Mouse (Mus musculus): ENCODE measurements around the gene Prrc2b.
A peak's percentile ranks its signal among the peaks of the same experiment; 100 is the strongest.

Gene Prrc2b

DNA sequence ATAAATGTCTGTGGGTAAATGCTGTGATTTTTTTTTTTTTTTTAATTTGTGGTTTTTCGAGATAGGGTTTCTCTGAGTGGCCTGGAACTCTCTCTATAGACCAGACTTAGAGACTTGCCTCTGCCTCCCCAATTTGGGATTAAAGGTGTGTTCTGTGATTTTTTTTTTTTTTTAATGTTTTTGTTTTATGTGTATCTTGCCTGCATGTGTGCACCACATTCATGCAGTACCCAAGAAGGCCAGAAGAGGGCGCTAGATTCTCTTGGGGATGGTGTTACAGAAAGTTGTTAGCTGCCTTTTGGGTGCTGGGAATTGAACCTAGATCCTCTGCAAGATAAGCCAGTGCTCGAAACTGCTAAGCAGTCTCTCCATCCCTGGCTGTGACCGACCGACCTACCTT lies 10.1 kb downstream of the Prrc2b start:
- peak; percentile 84 for DNase-seq (ENCODE audit: low read depth, low spot score)

DNA sequence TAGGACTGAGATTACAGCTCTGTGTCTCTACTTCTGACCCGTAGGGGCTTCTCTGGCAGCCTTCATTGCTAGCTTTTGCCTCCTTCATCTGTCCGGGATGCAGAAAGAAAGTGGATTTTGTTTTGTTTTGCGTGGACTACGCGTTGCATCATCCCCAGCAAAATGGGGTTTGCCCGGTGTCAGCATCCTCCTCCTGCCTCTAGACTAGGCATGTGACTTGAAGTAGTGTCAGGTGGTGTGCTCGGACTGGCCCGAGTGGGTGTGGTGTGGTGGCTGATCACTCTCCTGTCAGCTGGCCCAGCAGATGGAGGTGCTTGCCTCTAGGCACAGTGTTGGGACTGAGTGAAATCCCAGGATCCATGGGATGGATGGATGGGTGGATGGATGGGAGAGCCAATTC lies 11.2 kb downstream of the Prrc2b start:
- peak; percentile 90 for DNase-seq (ENCODE audit: low read depth, low spot score)

GRCm38 (mm10) chr2:32162646-32163045 lies 11.8 kb downstream of the Prrc2b start:
- DNase-seq (ENCODE audit: low read depth, low spot score): peak; percentile 77

- no peak for DNase-seq (ENCODE audit: low read depth, low spot score)
Observed at GRCm38 (mm10) chr2:32163057-32163456, 12.2 kb downstream of the Prrc2b start.

DNA sequence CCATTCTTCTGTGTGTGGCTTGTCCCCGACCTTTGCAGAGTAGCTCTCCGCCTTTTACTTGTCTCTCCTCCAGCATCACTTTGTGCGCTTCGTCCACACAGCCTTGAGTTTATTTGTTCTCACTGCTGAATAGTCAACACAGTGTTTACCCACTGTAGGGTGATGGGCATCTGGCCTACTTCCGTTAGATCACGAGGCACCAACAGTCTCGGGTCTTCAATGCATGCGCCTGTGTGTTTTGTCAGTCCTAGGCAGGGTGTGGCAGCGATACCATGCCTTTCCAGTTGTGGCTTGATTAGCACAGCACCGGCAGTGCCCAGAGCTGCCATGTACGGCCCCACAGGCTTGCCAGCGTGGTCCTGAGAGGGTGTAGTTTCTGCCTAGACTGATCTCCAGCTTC lies 13.6 kb downstream of the Prrc2b start:
- DNase-seq (ENCODE audit: low read depth, low spot score): peak; percentile 65

- peak; percentile 75 for DNase-seq (ENCODE audit: low read depth, low spot score)
Observed at GRCm38 (mm10) chr2:32165040-32165800, 14.3 kb downstream of the Prrc2b start.

DNA sequence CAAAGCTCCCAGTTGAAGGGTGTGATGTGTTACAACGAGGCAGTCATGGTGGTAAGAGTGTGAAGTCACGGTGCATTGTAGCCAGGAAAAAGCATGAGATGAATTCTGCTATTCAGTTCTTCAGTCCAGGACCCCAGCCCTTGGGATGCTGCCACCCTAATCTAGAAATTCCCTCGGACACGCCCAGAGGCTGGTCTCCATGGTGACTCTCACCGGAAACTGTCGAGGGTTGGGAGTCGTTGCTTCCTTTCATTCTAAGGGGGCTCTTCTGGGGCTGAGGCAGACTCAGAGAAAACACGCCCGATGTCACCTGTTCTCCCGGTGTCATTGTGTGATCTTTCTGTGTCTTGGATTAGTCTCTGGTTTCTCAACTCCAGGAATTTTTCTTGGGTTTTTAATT lies 15.7 kb downstream of the Prrc2b start:
- DNase-seq (ENCODE audit: low read depth, low spot score): peak; percentile 95

GRCm38 (mm10) chr2:32167034-32167770 lies 16.3 kb downstream of the Prrc2b start:
- DNase-seq (ENCODE audit: low read depth, low spot score): peak; percentile 96

DNA sequence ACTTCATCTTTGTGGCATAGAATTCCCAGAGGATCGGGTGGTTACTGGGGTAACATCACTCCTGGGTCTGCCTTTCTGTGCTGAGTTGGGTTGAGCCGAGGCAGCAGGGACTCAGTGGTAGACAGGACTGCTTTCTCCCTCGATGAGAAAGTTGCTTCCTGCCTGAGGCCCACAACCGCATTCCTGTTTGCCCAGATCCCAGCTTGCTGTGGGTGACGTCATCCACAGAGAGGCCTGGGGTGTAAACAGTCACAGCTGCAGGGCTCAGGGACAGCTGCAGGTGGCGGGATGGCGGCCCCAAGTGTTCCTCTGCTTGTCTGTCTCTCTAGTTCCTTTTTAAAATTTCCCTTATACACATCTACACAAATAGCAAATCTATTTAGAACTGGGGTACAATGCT lies 16.9 kb downstream of the Prrc2b start:
- peak; percentile 92 for DNase-seq (ENCODE audit: low read depth, low spot score)

- no peak for DNase-seq (ENCODE audit: low read depth, low spot score)
Observed at GRCm38 (mm10) chr2:32169292-32169691, 18.4 kb downstream of the Prrc2b start.

- no peak for DNase-seq (ENCODE audit: low read depth, low spot score)
Observed at GRCm38 (mm10) chr2:32170010-32170409, 19.1 kb downstream of the Prrc2b start.

- DNase-seq (ENCODE audit: low read depth, low spot score): peak; percentile 67
Observed at GRCm38 (mm10) chr2:32171658-32172433, 21.0 kb downstream of the Prrc2b start.

- DNase-seq (ENCODE audit: low read depth, low spot score): peak; percentile 88
Observed at GRCm38 (mm10) chr2:32174170-32174741, 23.4 kb downstream of the Prrc2b start.

GRCm38 (mm10) chr2:32175051-32175466 lies 24.2 kb downstream of the Prrc2b start:
- peak; percentile 52 for DNase-seq (ENCODE audit: low read depth, low spot score)

DNA sequence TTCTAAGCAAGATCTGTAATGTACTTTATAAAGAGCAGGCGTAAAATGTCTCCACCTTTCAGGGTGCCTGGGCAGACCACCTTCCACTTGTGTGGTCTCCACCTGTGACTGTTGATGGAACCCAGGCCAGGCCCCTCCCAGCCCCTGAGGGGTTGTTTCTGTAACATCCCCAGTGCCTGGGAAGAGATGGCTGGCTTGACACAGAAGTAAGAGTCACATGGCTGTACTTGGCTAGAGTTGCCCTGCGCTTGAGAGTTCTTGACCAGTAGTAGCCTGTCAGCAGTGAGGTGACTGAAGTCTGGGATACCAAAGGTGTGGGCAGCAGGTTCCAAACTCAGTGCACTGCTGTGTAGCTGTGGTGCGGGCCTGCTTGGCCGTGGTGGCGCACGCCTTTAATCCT lies 24.6 kb downstream of the Prrc2b start:
- DNase-seq (ENCODE audit: low read depth, low spot score): peak; percentile 77

- no peak for DNase-seq (ENCODE audit: low read depth, low spot score)
Observed at GRCm38 (mm10) chr2:32176848-32177247, 26.0 kb downstream of the Prrc2b start.

DNA sequence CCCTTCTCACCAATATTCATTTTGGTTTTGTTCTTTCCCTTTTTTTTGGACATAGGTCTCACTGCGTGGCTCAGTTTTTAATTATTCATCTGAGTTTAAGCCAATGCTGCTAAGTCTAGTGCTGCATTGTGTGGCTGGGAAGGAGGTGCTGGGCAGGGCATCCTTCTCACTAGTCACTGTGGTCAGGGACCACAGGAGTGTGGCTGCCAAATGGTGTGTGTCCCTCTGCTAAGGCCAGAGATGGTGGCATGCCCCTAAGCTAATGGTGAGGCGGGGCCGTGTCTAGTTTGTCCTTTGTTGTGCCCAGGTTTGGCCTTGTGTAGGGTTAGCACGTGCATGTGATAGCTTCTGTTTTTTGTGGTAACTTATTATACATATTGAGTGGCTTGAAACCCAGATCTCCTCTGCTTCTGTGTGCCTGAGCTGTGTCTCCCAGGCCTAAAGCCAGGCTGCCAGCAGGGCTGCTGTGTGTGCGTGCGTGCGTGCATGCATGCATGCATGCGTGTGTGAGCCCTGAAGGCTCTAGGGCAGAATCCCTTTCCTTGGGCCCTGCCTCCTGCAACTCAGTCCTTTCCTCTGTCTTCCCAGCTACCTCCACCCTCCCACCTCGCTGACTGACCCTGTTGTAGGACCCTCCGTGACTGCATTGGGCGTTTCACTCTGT lies 26.6 kb downstream of the Prrc2b start:
- no peak for DNase-seq (ENCODE audit: low read depth, low spot score)

DNA sequence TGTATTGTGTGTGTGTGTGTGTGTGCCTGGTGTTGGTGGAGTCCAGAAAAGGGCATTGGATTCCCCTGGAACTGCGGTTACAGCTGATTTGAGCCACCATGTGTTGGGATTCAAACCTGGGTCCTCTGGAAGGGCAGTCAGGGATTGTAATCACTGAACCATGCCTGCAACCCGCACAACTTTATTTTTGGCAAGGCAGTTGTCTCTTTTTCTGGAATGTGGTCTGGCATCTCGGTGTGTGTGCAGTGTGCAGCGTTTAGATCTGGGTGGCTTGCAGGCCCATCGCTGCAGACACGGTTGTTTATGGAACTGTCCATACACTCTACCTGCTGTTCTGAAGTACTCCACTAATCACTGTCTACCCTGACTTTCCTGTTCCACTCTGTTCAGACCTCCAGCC lies 28.5 kb downstream of the Prrc2b start:
- no peak for DNase-seq (ENCODE audit: low read depth, low spot score)

- DNase-seq (ENCODE audit: low read depth, low spot score): no peak
Observed at GRCm38 (mm10) chr2:32180127-32180526, 29.2 kb downstream of the Prrc2b start.

- DNase-seq (ENCODE audit: low read depth, low spot score): no peak
Observed at GRCm38 (mm10) chr2:32181364-32181763, 30.5 kb downstream of the Prrc2b start.

GRCm38 (mm10) chr2:32182119-32182518 lies 31.2 kb downstream of the Prrc2b start:
- no peak for DNase-seq (ENCODE audit: low read depth, low spot score)
